Mouse (Mus musculus) heart, embryonic 16.5 days (tissue): ENCODE measurements around the gene Nfkbia. TPM values are rescaled to one million over a fixed set of nuclear protein-coding genes. Genes with fewer than 3 reads are reported as not detected.

Experiments used
- ATAC-seq: fragments of 200-750 bp; cut with Nextera tagmentation; replicated peaks from 2 replicates; pipeline ENCODE4 v1.8.0; 2017; ENCODE audit warnings: moderate number of reproducible peaks; ENCODE audit not compliant: insufficient read depth, low FRiP score; ENCODE audit errors: extremely low read depth
- H3K27ac ChIP-seq: fragments of 300-500 bp; sonication (generic); 2 replicates; pipeline ENCODE4 v1.5.1; 2014; ENCODE audit warnings: mild to moderate bottlenecking, low read length, control low read depth, moderate library complexity
- H3K27me3 ChIP-seq: fragments of 300-500 bp; sonication (generic); 2 replicates; pipeline ENCODE4 v1.6.1; 2014; ENCODE audit warnings: low read length, mixed read lengths; ENCODE audit not compliant: control insufficient read depth, insufficient read depth
- H3K36me3 ChIP-seq: fragments of 300-500 bp; sonication (generic); 2 replicates; pipeline ENCODE4 v1.6.1; 2014; ENCODE audit not compliant: control insufficient read depth, insufficient read depth
- H3K4me1 ChIP-seq: fragments of 300-500 bp; sonication (generic); 2 replicates; pipeline ENCODE4 v1.6.1; 2014; ENCODE audit warnings: low read length, mixed read lengths; ENCODE audit not compliant: control insufficient read depth, insufficient read depth
- H3K4me2 ChIP-seq: fragments of 300-500 bp; sonication (generic); 2 replicates; pipeline ENCODE4 v1.6.1; 2014; ENCODE audit warnings: low read depth, mild to moderate bottlenecking, control low read depth, low read length
- H3K4me3 ChIP-seq: fragments of 300-500 bp; sonication (generic); 2 replicates; pipeline ENCODE4 v1.5.1; 2014; ENCODE audit warnings: mild to moderate bottlenecking, control low read depth, low read length
- H3K9ac ChIP-seq: fragments of 300-500 bp; sonication (generic); 2 replicates; pipeline ENCODE4 v1.6.1; 2014; ENCODE audit warnings: low read length, control low read depth
- H3K9me3 ChIP-seq: fragments of 300-500 bp; sonication (generic); replicated peaks from 2 replicates; pipeline ENCODE4 v1.6.1; 2016; ENCODE audit warnings: low read length; ENCODE audit not compliant: control insufficient read depth
- WGBS: fragments of 180-500 bp; shearing (Covaris S2); extraction: QIAGEN DNeasy Blood & Tissue Kit; methylation state at CpG from one replicate; pipeline ENCODE4 v1.1.7; 2014; 5-methylcytosine and 5-hydroxymethylcytosine counted together
- polyA plus RNA-seq: library from polyadenylated mRNA; unstranded; fragments of >200 nt; fragmentation: Nextera tagmentation; extraction: Ambion mirVana; gene quantifications from 2 replicates; pipeline ENCODE4 v1.2.1, GENCODE M21; 2015

The Nfkbia gene
- polyA plus RNA-seq, 1 experiment from 2014 or later = 85.9 TPM

GRCm38 (mm10) chr12:55484800-55485199, 7.6 kb downstream of the Nfkbia start:
- WGBS = 69% methylated on average over 6 of the region's 6 CpGs
- no peaks in the 10 kb centered on the region for H3K27me3 ChIP-seq
- peaks cover 1% of the 10 kb centered on the region for H3K4me1 ChIP-seq

GRCm38 (mm10) chr12:55484079-55484774, 8.2 kb downstream of the Nfkbia start:
- H3K4me1 ChIP-seq = no peaks in the 10 kb centered on the region
- H3K27ac ChIP-seq = no peak overlapping the region
- H3K4me3 ChIP-seq = no peak overlapping the region
- peaks cover 12% of the 10 kb centered on the region for H3K36me3 ChIP-seq
- no peaks in the 10 kb centered on the region for H3K9me3 ChIP-seq
- no peak overlapping the region for H3K9ac ChIP-seq
- H3K4me2 ChIP-seq = no peak overlapping the region
- H3K27me3 ChIP-seq = no peaks in the 10 kb centered on the region
- ATAC-seq = no peak
- WGBS = 65% methylated on average over 10 of the region's 10 CpGs

More at GRCm38 (mm10) chr12:55484800-55485199, 7.6 kb downstream of the Nfkbia start:
- H3K36me3 ChIP-seq = peaks cover 18% of the 10 kb centered on the region
- H3K9me3 ChIP-seq = no peaks in the 10 kb centered on the region
- H3K4me3 ChIP-seq = no peak overlapping the region
- H3K9ac ChIP-seq = no peak overlapping the region
- ATAC-seq = no peak
- no peak overlapping the region for H3K4me2 ChIP-seq
- no peak overlapping the region for H3K27ac ChIP-seq

GRCm38 (mm10) chr12:55483591-55483990, 8.9 kb downstream of the Nfkbia start:
- no peak overlapping the region for H3K4me2 ChIP-seq
- no peak overlapping the region for H3K9ac ChIP-seq
- no peak for ATAC-seq
- no peaks in the 10 kb centered on the region for H3K27me3 ChIP-seq
- 73% methylated on average over 5 of the region's 5 CpGs for WGBS
- peaks cover 6% of the 10 kb centered on the region for H3K36me3 ChIP-seq
- H3K9me3 ChIP-seq = no peaks in the 10 kb centered on the region
- H3K27ac ChIP-seq = no peak overlapping the region
- no peak overlapping the region for H3K4me3 ChIP-seq
- no peaks in the 10 kb centered on the region for H3K4me1 ChIP-seq

GRCm38 (mm10) chr12:55482732-55483131, 9.7 kb downstream of the Nfkbia start:
- Histone ChIP-seq H3K27ac (no peak overlapping the region), H3K4me1 (no peaks in the 10 kb centered on the region), H3K9me3 (no peaks in the 10 kb centered on the region), H3K4me3 (no peak overlapping the region), H3K9ac (no peak overlapping the region), H3K4me2 (no peak overlapping the region), H3K36me3 (no peaks in the 10 kb centered on the region), H3K27me3 (no peaks in the 10 kb centered on the region)
- no peak for ATAC-seq
- WGBS = 78% methylated on average over 10 of the region's 10 CpGs

GRCm38 (mm10) chr12:55481739-55482138, 10.7 kb downstream of the Nfkbia start:
- Histone ChIP-seq H3K4me3 (no peak overlapping the region), H3K27ac (no peak overlapping the region), H3K36me3 (no peaks in the 10 kb centered on the region), H3K4me2 (no peak overlapping the region), H3K27me3 (no peaks in the 10 kb centered on the region), H3K9me3 (no peaks in the 10 kb centered on the region), H3K9ac (no peak overlapping the region), H3K4me1 (no peaks in the 10 kb centered on the region)
- 78% methylated on average over 4 of the region's 4 CpGs for WGBS
- ATAC-seq = no peak

GRCm38 (mm10) chr12:55480471-55481153, 11.8 kb downstream of the Nfkbia start:
- Histone ChIP-seq H3K4me2 (no peak overlapping the region), H3K27ac (no peak overlapping the region)
- 64% methylated on average over 2 of the region's 2 CpGs for WGBS

GRCm38 (mm10) chr12:55478901-55479300, 13.5 kb downstream of the Nfkbia start:
- no peaks in the 10 kb centered on the region for H3K9me3 ChIP-seq
- no peaks in the 10 kb centered on the region for H3K36me3 ChIP-seq
- WGBS = 65% methylated on average over 3 of the region's 3 CpGs

More at GRCm38 (mm10) chr12:55480471-55481153, 11.8 kb downstream of the Nfkbia start:
- no peak overlapping the region for H3K4me3 ChIP-seq
- H3K36me3 ChIP-seq = no peaks in the 10 kb centered on the region
- H3K4me1 ChIP-seq = no peaks in the 10 kb centered on the region
- no peak for ATAC-seq
- no peak overlapping the region for H3K9ac ChIP-seq
- H3K27me3 ChIP-seq = no peaks in the 10 kb centered on the region
- H3K9me3 ChIP-seq = no peaks in the 10 kb centered on the region

GRCm38 (mm10) chr12:55474209-55474583, 18.3 kb downstream of the Nfkbia start:
- 74% methylated on average over 13 of the region's 13 CpGs for WGBS
- Histone ChIP-seq H3K27me3 (no peaks in the 10 kb centered on the region), H3K9ac (no peak overlapping the region), H3K4me3 (no peak overlapping the region), H3K9me3 (no peaks in the 10 kb centered on the region), H3K36me3 (no peaks in the 10 kb centered on the region), H3K4me2 (no peak overlapping the region), H3K4me1 (peaks cover 11% of the 10 kb centered on the region; the same call in 1 of the 2 replicates), H3K27ac (no peak overlapping the region)
- ATAC-seq = no peak

More at GRCm38 (mm10) chr12:55478901-55479300, 13.5 kb downstream of the Nfkbia start:
- Histone ChIP-seq H3K4me2 (no peak overlapping the region), H3K9ac (no peak overlapping the region), H3K4me1 (0 out of 2 replicates have a peak, but pooled peaks cover 3% of the 10 kb centered on the region), H3K4me3 (no peak overlapping the region), H3K27ac (no peak overlapping the region), H3K27me3 (no peaks in the 10 kb centered on the region)
- ATAC-seq = no peak
